Mouse (Mus musculus): Measurements from ENCODE around the gene Klhl26.
"Not testable (repeated sequence)": the region's sequence is repeated elsewhere in the genome, so short reads cannot be mapped to it uniquely, and the experiment has no call there.

Gene Klhl26

DNA sequence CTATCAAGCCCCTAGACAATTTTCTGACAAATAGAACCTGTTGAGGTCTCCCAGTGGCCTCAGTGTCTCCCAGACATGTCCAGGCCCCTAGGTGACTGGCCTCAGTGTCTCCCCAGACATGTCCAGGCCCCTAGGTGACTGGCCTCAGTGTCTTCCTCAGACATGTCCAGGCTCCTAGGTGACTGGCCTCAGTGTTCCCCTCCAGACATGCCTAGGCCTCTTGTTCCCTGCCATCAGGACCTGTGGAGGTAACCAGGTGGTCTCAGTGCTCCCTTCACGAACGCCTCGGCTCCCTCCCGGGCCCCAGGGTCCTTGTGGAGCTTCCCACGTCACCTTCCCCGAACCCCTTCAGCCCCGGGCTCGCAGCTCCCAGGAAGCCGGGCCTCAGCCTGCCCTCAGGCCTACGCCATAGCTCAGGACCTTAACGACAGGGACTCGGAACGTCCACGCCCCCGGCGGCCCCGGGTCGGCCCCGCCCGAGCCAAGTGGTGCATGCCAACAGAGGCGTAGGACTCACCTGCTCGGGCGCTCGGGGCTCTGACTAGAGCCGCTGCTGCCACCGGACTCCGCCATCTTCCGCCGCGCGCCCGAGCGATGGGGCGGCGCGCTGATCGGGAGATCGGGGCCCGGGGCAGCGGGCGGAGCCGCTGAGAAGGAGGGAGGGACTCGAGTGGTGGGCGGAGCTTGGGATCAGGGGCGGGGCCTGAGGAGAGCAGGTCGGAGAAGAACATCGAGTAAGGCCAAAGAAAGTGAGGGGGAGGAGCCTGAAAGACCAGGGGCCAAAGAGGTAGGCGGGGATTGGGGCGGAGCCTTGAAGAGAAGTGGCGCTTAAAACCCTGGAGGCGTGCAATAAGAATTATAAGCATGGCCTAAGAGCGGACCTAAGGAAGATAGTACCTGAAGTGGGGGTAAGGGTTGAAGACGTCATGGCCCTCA lies at the start of gene Klhl26:
TSS of gene Klhl26 (minus strand) at position 636 of the 936 bp plus-strand sequence.
- DNase-seq (ENCODE audit: low spot score) = peak; percentile 95

DNA sequence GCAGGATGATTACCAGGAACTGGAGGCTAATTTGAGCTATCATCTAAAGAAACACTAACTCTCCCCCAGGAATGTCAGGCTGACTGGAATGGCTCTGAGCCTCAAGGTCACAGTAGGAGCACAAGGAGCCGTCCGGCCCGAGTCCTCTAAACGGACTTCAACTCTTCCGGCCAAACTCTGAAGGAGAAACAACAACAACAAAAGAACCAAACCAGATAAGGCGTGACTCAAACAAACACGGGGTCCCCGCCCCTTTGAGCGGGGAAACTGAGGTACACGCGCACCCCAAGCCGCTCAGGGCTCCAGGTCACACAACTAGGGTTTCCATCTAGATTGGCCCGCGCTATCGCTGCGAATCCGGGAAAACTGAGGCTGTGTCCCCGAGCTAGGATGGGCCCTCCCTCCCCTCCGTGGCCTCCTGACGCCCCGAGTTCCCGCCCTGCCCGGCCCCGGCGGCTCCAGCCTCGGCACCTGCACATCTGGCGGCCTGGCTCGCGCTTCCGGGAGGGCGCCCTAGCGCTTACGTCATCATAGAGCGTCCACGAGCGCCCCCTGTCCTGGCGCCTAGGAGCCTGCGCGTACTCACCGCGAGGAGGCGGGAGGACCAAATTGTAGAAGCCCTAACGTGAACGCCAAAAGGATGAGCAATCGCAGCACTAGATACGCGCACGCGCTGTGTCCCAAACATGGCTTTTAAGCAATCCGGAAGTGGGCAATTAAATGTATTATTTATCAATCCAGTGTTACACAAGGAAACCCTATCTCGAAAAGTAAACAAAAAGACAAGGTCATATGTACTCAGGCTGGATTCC lies 46.0 kb upstream of the Klhl26 start:
- DNase-seq (ENCODE audit: low spot score) = peak; percentile 94

DNA sequence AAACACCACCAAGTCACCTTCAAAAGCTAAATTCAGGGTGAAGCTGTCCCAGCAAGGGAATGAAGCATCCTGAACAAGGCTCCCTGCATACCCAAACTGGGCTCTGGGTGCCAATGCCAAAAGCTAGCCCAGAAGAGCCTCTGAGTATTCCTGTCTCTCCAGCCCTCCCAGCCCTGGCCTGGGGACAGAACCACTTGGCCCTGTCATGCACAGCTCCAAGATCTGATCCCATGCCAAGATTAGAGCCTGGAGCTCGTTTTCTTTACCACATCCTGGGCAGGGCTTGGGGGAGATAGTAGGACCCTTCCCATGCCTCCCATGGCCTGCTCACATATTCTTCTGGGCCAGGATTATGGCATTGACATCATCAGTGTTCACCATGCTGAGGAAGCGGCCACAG lies 42.8 kb upstream of the Klhl26 start:
- DNase-seq (ENCODE audit: low spot score) = no peak

DNA sequence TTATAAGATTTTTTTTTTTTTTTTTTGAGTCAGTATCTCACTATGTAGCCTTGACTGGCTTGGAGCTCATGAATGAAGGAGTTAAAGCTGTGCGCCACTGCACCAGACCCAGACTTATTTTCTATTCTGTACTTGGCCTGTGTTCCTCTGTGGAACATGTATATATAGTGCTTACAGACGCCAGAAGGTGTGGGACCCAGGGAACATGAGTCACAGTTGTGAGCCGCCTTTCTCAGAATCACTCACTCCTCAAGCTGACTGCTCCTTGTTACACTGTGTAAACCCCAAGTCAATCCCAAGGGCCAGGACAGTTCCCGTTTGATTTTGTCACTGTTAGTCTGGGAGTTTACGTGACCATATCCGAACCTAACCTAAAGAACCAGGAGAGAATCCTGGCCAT lies 42.3 kb upstream of the Klhl26 start:
- no peak for DNase-seq (ENCODE audit: low spot score)

DNA sequence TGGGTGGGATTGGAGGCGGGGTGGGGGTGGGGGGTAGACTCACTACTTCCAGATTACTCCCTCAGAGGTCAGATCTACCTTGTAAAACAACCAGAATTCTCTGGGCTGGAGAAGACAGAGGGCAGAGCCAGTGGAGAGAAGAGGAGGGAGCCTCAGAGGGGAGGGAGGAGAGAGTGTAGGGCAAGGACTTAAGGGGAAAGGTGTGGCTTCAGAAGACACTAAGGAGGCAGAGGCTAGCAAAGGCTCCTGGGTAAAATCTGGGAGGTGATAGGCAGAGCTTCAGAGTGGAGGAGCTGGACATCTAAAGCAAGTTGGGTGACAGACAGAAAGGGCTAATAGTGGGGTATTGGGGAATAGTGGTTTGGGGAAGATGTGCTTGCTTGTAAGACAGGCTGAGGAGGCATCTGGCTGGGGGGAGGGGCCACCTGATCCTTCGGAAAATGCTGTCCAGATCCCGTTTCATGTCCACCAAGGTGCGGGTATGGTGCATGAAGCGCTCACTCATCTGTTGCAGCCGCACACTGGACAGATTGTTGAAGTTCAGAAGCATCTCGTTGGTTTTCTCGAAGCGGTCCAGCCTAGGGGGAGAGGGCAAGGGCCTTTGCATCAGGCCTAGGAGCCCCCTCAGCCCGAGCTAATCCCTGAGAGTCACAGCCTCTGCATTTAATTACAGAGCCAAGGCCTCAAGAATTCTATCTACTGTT lies 41.3 kb upstream of the Klhl26 start:
- no peak for DNase-seq (ENCODE audit: low spot score)

DNA sequence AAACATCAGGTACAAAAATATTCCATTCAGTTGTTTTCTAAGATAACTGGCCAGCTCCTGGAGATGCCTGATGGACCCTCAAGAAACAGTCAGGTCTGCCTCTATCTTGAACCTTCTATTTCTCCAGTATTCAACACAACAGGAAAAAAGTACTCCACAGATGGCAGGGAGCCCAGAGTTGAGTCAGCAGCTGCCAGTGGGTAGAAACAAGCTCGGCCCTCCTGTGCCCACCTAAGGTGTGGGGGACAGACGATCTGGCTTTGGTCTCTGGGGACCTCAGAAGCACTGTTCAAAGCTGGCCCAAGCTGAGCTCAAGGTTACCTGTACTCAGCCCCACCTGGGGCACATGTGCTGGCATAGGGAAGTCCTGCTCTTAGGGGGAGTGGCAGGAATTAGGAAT lies 36.7 kb upstream of the Klhl26 start:
- no peak for DNase-seq (ENCODE audit: low spot score)

DNA sequence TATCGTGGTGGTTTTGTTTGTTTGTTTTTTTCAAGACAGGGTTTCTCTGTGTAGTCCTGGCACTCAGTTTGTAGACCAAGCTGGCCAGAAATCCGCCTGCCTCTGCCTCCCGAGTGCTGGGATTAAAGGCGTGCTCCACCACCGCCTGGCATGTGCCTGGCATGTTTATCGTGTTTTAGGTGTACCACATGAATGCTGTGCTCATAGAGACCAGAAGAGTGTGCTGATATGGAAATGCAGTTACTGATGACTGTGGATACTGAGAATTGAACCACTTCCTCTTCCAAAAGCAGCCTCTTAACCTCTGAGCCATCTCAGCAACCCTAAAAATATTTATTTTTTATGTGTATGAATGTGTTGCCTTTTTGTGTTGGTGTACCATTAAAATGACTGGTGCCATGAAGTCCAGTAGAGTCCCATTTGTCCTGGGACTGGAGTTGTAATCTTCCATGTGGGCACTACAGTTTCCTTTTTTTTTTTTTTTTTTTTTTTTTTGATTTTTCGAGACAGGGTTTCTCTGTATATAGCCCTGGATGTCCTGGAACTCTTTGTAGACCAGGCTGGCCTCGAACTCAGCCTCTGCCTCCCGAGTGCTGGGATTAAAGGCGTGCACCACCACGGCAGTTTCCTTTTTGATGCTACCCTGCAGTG lies 35.6 kb upstream of the Klhl26 start:
- DNase-seq (ENCODE audit: low spot score) = no peak

DNA sequence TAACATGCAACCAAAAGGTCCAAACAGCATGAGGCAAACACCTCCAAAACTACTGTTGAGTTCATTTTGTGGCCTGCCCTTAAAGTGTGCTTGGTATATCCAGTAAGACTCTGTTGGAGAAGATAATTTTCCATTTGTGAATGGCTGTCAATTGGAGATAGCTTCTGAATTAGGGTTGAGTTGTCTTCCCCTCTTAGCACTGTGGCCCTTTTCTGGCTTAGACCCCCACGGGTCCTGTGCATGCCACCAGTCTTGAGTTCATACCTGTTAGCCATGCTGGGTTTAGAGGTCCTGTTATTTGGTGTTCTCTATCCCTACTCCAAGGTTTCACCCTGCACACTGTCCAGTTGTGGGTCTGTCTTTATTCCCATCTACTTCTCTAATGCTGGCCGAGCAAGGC lies 35.0 kb upstream of the Klhl26 start:
- DNase-seq (ENCODE audit: low spot score) = no peak

DNA sequence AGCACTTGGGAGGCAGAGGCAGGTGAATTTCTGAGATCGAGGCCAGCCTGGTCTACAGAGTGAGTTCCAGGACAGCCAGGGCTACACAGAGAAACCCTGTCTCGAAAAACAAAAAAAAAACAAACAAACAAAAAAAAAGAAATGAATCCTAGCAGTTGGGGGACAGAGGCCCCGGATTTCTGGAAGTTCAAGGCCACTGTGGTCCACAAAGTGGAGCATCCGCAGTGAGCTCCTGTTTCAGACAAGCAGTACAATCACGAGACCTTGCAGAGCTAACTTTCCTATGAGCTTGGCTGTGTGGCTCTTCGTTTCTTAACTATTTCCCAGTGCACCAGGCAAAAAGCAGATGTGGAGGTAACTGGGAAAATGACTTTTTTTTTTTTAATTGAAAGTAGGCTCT lies 34.4 kb upstream of the Klhl26 start:
- not testable (repeated sequence) for DNase-seq (ENCODE audit: low spot score)

DNA sequence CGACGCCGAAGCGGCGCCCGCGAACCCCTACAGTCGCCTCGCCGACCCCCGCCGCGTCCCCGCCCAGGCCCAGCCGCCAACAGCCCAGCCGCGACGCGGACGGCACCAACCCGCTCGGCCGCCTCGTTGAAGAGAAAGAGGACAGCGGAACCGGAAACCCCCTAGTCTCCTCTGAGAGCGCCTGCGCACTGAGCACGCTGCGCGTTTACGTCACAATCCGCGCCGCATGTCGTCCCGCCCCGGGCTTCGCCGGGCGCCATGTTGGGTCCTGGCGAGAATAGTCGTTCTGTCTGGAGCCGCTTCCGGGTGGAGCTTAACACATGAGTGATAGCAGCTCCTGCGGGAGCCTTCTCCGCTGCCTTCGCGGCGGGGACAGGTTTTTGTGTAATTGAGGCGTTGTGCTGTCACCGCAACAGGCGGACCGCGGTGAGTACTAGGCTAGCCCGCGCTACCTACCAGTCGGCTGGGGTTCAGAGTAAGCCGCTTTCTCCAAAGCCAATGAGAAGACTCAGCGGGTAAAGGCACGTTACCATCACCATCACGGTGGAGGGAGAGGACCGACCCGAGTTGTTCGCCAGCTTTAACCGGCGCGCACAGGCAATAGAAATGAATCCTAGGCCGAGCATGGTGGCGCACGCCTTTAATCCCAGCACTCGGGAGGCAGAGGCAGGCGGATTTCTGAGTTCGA lies 33.6 kb upstream of the Klhl26 start, which contains the start of gene Uba52:
TSS of gene Uba52 (minus strand) at position 574 of the 688 bp plus-strand sequence.
- peak; percentile 96 for DNase-seq (ENCODE audit: low spot score)

DNA sequence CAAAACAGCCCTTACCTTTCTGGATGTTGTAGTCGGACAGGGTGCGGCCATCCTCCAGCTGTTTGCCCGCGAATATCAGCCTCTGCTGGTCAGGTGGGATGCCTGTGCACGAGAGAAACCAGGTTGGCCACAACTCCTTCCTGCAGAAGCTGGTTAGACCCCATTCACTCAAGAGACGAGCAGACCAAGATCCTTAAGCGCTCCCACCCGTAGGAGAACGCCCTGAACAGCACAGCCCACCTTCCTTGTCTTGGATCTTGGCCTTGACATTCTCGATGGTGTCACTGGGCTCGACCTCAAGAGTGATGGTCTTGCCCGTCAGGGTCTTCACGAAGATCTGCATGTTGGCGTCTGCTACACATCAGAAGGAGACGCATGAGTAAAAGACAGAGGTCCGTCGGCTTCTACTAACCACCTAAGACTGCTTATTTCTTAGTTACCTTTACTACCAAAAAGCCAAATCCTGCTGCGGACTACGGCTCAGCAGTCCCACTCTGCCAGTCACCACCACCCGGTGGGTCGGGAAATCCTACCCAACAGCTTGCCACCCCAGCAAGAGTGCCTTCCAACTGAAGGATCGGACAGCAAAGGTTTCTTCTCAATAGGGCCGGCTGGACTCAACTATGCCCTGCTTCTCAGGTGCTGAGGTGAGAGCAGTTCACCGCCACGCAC lies 32.6 kb upstream of the Klhl26 start:
- no peak for DNase-seq (ENCODE audit: low spot score)

DNA sequence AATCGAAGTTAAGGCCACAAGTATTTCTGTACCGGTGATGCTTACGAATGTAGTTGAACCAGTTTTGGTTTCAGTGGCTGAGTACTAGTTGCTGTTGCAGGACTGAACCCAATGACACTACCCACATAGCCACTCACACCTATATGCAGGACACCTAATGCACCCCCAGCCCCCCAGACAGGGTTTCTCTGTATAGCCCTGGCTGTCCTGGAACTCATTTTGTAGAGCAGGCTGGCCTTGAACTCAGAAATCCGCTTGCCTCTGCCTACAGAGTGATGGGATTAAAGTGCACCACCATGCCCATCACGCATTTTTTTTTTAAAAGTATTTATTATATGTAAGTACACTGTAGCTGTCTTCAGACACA lies 30.2 kb upstream of the Klhl26 start:
- DNase-seq (ENCODE audit: low spot score) = no peak

DNA sequence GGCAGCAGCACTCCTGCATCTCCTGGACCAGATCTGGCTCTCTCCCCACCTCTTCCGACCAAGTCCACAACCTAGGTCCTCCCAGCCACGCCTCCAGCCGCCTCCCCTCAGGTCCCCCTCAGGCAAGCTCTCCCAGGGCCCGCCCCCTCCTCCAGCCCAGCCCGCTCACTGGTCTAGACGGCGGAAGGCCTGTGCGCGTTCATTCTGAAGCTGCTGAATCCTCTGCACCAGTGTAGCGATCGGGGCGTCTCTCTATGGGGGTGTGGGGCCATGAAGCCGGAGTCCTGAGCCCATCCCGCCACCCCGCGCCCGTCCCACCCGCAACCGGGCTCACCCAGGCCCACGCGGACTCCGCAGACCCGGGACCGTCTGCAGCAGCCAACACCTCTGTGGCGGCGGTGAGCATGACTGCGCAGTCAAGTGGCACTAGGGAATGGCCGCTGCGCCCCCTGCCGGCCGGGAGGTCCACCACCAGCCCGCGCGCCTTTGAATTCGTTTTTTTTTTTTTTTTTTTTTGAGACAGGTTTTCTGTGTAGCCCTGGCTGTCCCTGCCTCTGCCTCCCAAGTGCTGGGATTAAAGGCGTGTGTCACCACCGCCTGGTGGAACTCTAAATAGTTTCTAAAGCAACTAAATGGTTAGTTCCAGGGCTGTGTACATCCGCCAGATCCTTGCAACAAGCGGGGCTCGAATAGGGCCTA lies 29.7 kb upstream of the Klhl26 start, which contains the start of gene Rex1bd:
TSS of gene Rex1bd (minus strand) at position 425 of the 699 bp plus-strand sequence.
- DNase-seq (ENCODE audit: low spot score) = peak; percentile 91

DNA sequence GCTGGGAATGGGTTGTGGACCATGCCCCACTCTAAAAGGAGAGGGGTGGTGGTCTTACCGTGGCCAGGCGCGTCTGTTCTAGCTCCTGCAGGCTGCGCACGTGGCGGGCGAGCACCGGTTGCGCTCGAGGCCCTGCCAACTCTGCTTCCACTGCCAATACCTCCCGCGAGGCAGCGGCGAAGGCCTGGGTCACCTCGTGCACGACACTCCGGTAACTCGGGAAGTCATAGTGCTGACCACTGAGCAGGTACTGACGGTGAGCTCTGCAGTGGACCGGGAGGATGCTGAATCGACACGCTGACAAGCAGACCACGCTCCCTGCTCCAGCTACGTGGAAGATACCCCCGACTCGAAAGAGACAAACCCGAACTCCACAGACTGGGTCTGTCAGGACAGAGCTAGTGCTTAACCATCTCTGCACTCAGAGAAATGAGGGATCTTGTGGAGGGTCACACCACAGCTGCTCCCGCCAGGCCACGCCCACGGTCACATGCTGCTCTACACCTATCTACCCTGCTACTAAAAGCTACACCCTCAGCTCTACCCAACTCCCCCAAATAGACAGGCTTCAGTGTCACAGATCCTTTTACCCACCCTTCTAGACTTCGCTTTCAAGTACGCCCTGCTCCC lies 29.0 kb upstream of the Klhl26 start:
- no peak for DNase-seq (ENCODE audit: low spot score)

DNA sequence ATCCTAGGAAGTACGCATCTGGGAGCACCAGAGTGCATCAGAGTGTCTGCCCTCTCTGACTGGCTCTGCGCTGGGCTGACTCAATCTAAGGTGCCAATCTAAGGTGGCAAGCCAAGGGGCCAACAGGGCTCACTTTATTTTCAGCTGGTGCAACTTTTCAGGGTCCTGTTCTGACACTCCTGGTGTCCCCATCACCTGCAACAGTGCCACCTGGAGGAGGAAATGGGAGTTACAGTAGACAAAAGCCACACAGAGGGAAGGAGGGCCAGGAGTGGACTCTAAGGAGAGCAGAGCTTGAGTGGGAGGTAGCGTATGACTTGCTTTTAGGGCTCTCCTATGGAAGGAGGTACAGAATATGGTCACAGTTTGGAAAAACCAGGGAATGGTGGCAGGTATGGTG lies 28.1 kb upstream of the Klhl26 start:
- peak; percentile 85 for DNase-seq (ENCODE audit: low spot score)

DNA sequence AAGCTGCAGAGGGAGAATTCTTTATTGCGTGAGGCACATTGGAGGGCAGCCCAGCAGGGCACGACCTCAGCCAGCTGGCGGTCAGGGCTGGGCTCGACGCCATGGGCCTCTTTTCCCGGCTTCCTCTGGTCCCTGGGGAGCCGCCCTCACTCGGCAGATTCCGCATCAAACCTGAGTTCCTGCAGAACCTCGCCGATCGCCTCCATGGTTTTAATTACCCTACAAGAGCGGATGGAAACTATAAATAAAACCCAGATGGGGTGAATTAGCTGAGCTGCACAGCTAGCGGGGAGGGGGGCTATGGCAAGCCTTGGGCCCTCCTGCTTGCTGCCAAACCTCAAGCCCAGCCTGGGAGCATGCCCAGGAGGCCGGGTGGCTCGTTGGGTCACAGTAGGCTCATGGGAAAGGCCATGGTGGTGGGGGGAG lies 27.5 kb upstream of the Klhl26 start:
- peak; percentile 56 for DNase-seq (ENCODE audit: low spot score)

DNA sequence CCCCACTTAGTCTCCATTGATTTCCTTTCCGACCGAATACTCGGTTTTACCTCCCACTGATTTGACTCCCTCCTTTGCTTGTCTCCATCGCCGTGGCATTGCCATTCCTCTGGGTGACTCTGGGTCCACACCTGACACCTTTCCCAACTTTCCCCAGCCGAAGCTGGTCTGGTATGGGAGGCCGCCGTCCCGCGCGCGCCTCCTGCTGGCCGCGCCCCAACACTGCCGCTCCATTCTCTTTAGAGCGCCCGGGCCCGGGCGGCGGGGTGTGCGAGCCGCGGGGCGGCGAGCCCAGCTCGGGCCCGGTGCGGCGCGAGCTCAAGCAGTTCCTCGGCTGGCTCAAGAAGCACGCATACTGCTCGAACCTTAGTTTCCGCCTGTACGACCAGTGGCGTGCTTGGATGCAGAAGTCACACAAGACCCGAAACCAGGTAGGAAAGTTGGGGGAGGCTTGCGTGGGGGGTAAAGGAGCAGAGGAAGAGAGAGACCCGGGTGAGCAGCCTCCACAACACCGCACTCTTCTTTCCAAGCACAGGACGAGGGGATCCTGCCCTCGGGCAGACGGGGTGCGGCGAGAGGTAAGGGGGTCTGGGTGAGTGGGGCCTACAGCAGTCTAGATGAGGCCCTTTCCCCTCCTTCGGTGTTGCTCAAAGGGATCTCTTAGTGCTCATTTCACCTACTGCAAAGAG lies 26.4 kb upstream of the Klhl26 start:
- peak; percentile 76 for DNase-seq (ENCODE audit: low spot score)

DNA sequence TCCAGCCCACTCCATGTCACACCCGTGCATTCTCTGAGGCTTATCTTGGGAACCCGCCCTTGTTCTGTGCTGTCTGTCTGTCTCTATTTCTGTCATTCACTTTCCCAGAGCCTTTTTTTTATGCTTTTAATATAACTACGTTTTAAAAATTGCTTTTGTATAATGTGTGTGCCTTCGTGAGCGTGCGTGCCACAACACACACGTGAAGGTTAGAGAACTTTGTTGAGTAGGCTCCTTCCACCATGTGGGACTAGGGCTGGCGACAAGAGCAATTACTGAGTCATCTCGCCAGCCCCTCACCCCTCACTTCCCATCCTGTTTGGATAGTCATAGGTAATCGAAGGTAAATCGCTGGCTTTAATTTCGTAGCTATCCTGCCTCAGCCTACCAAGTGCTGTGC lies 25.8 kb upstream of the Klhl26 start:
- no peak for DNase-seq (ENCODE audit: low spot score)
